Mouse (Mus musculus) neural tube, embryonic 12.5 days (tissue): Measurements from ENCODE around the gene Gmcl1. TPM values are rescaled to one million over a fixed set of nuclear protein-coding genes. Genes with fewer than 3 reads are reported as not detected.

Experiments used
- ATAC-seq: fragments of 200-750 bp; cut with Nextera tagmentation; 2 replicates; pipeline ENCODE4 v1.8.0; 2017; ENCODE audit warnings: low read depth, mild to moderate bottlenecking, moderate TSS enrichment, moderate library complexity; ENCODE audit not compliant: low FRiP score
- H3K27ac ChIP-seq: fragments of 300-500 bp; sonication (generic); 2 replicates; pipeline ENCODE4 v1.5.1; 2016
- H3K27me3 ChIP-seq: fragments of 300-500 bp; sonication (generic); replicated peaks from 2 replicates; pipeline ENCODE4 v1.6.1; 2016; ENCODE audit warnings: mild to moderate bottlenecking
- H3K36me3 ChIP-seq: fragments of 300-500 bp; sonication (generic); 2 replicates; pipeline ENCODE4 v1.6.1; 2016; ENCODE audit warnings: mild to moderate bottlenecking
- H3K4me1 ChIP-seq: fragments of 300-500 bp; sonication (generic); 2 replicates; pipeline ENCODE4 v1.6.1; 2016
- H3K4me2 ChIP-seq: fragments of 300-500 bp; sonication (generic); replicated peaks from 2 replicates; pipeline ENCODE4 v1.6.1; 2016; ENCODE audit warnings: mild to moderate bottlenecking
- H3K4me3 ChIP-seq: fragments of 300-500 bp; sonication (generic); 2 replicates; pipeline ENCODE4 v1.5.1; 2016
- H3K9ac ChIP-seq: fragments of 300-500 bp; sonication (generic); 2 replicates; pipeline ENCODE4 v1.6.1; 2016; ENCODE audit warnings: mild to moderate bottlenecking
- H3K9me3 ChIP-seq: fragments of 300-500 bp; sonication (generic); 2 replicates; pipeline ENCODE4 v1.6.1; 2016; ENCODE audit warnings: mild to moderate bottlenecking
- WGBS: fragments of 180-500 bp; shearing (Covaris S2); methylation state at CpG from one replicate; pipeline ENCODE4 v1.1.7; 2016; 5-methylcytosine and 5-hydroxymethylcytosine counted together
- polyA plus RNA-seq: library from polyadenylated mRNA; unstranded; fragments of >200 nt; fragmentation: Nextera tagmentation; extraction: Ambion mirVana; gene quantifications from 2 replicates; pipeline ENCODE4 v1.2.1, GENCODE M21; 2016

Gmcl1 gene
- polyA plus RNA-seq, 1 experiment from 2014 or later = 67.6 TPM

- Histone ChIP-seq H3K9ac (no peak overlapping the region), H3K4me2 (no peak overlapping the region), H3K9me3 (no peaks in the 10 kb centered on the region), H3K36me3 (peaks cover 40% of the 10 kb centered on the region), H3K4me3 (no peak overlapping the region), H3K27me3 (no peaks in the 10 kb centered on the region), H3K27ac (no peak overlapping the region), H3K4me1 (peaks cover 24% of the 10 kb centered on the region)
- no peak for ATAC-seq
- 11% methylated on average over 2 of the region's 2 CpGs for WGBS
Observed at GRCm38 (mm10) chr6:86670873-86671272, 62.3 kb downstream of the Gmcl1 start.

DNA sequence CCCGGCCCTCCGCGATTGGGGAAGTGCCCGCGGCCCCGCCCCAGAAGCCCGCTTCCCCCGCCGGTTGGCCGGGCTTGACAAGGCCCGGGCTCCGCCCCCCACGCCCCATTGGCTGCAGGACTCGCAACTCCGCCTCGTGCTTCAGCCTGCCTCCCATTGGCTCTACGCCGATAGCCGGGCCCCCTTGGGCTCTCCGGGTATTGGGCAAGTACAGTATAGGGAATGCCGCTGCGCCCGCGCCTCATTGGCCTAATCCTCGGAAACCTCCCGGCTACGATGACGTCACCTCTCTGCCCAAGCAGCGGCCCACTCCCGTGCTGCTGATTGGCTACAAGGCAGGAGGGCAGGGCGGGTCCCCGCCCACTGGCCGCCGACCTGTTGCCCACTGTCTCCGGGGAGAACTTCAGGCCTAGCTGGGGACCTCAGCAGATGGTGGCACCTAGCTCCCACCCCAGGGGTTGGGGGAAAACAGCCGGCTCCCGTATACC lies 63.9 kb downstream of the Gmcl1 start:
- H3K4me2 ChIP-seq = peak overlapping the region; percentile 94
- peak; percentile 100 for ATAC-seq
- no peaks in the 10 kb centered on the region for H3K27me3 ChIP-seq
- H3K4me3 ChIP-seq = peak overlapping the region; percentile 99
- 0 out of 2 replicates have a peak overlapping the region, but pooled peaks have one; percentile 29 for H3K9ac ChIP-seq
- H3K9me3 ChIP-seq = no peaks in the 10 kb centered on the region
- H3K36me3 ChIP-seq = peaks cover 25% of the 10 kb centered on the region
- peaks cover 24% of the 10 kb centered on the region for H3K4me1 ChIP-seq
- 1% methylated on average over 34 of the region's 37 CpGs for WGBS
- no peak overlapping the region for H3K27ac ChIP-seq

GRCm38 (mm10) chr6:86668580-86669239 lies 64.5 kb downstream of the Gmcl1 start, which contains the start of gene Mxd1:
TSS of gene Mxd1 (minus strand) at chr6:86669161.
- Histone ChIP-seq H3K4me3 (peak within 1 kb of the TSS; percentile 99), H3K9ac (peak within 1 kb of the TSS; percentile 86), H3K36me3 (peaks cover 25% of the 10 kb centered on the region), H3K4me2 (peak within 1 kb of the TSS; percentile 94), H3K9me3 (no peaks in the 10 kb centered on the region), H3K27ac (peak within 1 kb of the TSS; percentile 74; the same call in 1 of the 2 replicates), H3K27me3 (no peaks in the 10 kb centered on the region), H3K4me1 (peaks cover 24% of the 10 kb centered on the region)
- under 1% methylated on average over 72 of the region's 76 CpGs for WGBS
- ATAC-seq = peak; percentile 14; the same call in 1 of the 2 replicates

DNA sequence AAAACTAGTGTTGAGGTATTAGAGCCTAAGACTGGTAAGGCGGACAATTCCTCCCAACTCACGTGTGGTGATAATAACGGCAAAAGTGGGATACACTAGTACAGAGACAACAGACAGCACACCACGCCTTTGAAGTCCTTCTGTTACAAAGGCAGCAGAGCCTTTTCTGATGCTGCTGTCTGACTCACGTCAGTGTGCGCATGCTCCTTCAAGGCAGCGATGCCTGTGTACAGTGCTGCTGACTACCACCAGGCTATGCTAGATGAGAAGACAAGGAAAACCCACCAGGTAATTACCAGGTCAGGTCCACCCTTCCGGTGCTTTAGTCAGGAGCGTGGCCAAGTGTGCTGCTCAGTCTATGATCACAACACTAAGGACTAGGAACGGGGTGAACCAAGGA lies 66.1 kb downstream of the Gmcl1 start:
- H3K9ac ChIP-seq = no peak overlapping the region
- no peak overlapping the region for H3K27ac ChIP-seq
- 93% methylated on average over 10 of the region's 10 CpGs for WGBS
- no peak overlapping the region for H3K4me3 ChIP-seq
- H3K4me2 ChIP-seq = peak overlapping the region; percentile 94
- H3K4me1 ChIP-seq = peaks cover 24% of the 10 kb centered on the region
- no peaks in the 10 kb centered on the region for H3K9me3 ChIP-seq
- H3K36me3 ChIP-seq = peaks cover 20% of the 10 kb centered on the region
- H3K27me3 ChIP-seq = no peaks in the 10 kb centered on the region
- no peak for ATAC-seq

DNA sequence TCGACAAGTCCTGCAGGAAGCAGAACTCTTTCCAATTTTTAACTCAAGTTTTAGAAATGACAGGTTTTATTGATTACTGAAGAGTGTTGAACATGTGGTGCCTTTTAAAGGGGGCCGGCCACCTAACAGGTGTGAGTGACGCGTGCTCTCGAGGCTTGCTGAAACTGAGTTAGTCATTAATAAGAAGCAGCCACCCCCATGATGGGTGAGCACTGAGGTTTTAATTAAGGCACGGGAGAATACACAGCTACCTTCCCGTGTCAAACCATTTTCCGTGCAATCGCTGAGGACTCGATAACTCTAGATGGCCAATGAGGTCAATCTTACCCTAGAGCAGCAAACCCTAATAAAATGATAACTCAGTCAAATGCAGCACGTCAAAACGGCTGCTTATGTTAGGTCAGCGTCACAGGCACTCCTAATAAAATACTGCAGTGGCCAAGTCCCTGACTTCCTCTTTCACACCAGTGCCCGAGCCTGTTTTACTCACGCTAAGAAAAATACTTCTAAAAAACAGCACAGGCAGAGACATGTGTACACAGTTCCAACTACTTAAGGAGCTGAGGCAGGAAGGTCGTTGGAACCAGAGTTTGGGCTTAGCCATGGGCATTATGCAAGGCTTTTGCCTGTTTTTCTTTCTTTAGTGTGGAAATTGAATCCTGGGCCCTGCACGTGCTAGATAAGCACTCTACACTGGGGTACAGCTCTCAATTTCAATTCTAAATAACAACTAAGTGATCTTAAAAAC lies 67.4 kb downstream of the Gmcl1 start:
- Histone ChIP-seq H3K4me3 (no peak overlapping the region), H3K4me2 (no peak overlapping the region), H3K4me1 (peaks cover 24% of the 10 kb centered on the region), H3K36me3 (peaks cover 30% of the 10 kb centered on the region), H3K27me3 (no peaks in the 10 kb centered on the region), H3K9ac (no peak overlapping the region), H3K9me3 (no peaks in the 10 kb centered on the region), H3K27ac (no peak overlapping the region)
- no peak for ATAC-seq
- WGBS = 88% methylated on average over 17 of the region's 17 CpGs

DNA sequence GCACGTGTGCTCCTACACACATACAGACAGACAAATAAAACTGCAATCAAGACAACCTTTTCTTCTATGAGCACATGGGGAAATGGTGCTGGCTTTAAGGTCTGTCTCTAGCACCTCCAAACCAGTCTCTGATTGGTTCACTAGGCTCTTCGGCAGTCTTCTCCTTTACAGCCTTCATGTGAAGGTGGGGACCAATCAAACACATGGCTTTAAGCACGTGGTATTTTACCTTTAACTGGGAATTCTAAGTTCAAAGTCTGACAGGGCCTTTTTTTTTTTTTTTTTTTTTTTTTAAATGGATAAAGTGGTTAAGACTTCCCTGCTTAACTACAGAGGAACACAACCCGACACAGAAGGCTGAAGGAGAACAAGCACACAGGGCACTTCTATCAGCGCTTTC lies 68.1 kb downstream of the Gmcl1 start:
- H3K4me2 ChIP-seq = no peak overlapping the region
- no peaks in the 10 kb centered on the region for H3K9me3 ChIP-seq
- ATAC-seq = no peak
- no peak overlapping the region for H3K4me3 ChIP-seq
- H3K36me3 ChIP-seq = peaks cover 30% of the 10 kb centered on the region
- peaks cover 24% of the 10 kb centered on the region for H3K4me1 ChIP-seq
- H3K9ac ChIP-seq = no peak overlapping the region
- 85% methylated on average over 5 of the region's 5 CpGs for WGBS
- H3K27ac ChIP-seq = no peak overlapping the region
- H3K27me3 ChIP-seq = no peaks in the 10 kb centered on the region

GRCm38 (mm10) chr6:86660161-86660877 lies 72.9 kb downstream of the Gmcl1 start:
- Histone ChIP-seq H3K36me3 (peaks cover 46% of the 10 kb centered on the region), H3K4me2 (no peak overlapping the region), H3K27me3 (no peaks in the 10 kb centered on the region), H3K4me1 (no peaks in the 10 kb centered on the region), H3K4me3 (no peak overlapping the region), H3K9ac (no peak overlapping the region), H3K9me3 (no peaks in the 10 kb centered on the region), H3K27ac (no peak overlapping the region)
- no peak for ATAC-seq
- 79% methylated on average over 9 of the region's 9 CpGs for WGBS

DNA sequence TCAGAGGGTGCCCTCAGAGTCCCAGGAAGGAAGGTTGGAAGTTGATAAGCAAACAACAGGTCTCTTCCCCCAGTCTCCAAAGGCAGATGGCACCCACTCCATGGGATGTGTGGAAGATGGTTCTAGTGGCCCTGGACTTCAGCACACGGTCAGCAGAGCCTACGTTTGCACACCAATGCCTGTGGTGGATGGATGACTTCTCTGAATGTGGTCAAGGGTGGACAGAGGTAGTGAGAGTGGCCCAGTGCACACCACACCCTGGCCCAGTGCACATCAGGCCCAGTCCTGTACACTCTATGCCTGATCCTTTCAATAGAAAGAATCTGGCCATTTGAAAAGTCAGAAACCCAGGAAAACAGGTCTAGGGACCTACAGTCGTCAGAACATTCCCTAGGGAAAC lies 74.7 kb downstream of the Gmcl1 start:
- 89% methylated on average over 3 of the region's 3 CpGs for WGBS
- ATAC-seq = no peak
- no peak overlapping the region for H3K4me3 ChIP-seq
- H3K9me3 ChIP-seq = no peaks in the 10 kb centered on the region
- H3K27me3 ChIP-seq = no peaks in the 10 kb centered on the region
- H3K27ac ChIP-seq = no peak overlapping the region
- H3K9ac ChIP-seq = no peak overlapping the region
- peaks cover 47% of the 10 kb centered on the region for H3K36me3 ChIP-seq
- H3K4me2 ChIP-seq = no peak overlapping the region
- no peaks in the 10 kb centered on the region for H3K4me1 ChIP-seq

DNA sequence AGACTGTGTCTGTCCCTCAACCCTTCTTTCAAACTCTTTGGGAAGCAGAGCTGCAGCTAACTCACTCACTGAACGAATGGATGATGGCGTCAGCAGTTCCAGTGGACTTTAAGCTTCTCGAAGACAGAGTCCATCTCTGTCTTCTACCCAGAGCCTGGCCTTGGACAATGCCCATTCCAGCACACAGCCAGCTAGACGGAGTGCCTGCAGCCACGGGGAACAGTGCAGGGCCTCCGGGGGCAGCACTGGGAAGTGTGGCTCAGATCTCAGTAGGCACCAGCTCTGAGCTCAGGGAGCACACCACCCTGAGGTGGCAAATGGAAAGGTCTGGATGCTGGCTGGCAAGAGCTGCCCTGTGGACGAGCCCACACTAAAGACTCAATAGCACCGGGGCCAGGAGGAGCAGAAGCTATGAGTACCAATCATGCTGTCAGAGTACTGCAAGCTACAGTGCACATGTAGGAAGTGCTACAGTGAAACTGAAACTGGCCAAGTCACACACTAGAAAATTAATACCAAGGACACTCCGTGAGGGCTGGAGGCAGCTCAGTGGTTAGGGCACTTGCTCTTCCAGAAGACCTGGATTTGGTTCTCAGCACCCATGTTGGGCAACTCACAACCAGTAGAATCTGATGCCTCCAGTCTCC lies 78.8 kb downstream of the Gmcl1 start:
- Histone ChIP-seq H3K4me1 (no peaks in the 10 kb centered on the region), H3K9me3 (no peaks in the 10 kb centered on the region), H3K36me3 (peaks cover 60% of the 10 kb centered on the region), H3K4me3 (no peak overlapping the region), H3K4me2 (no peak overlapping the region), H3K9ac (no peak overlapping the region), H3K27ac (no peak overlapping the region), H3K27me3 (no peaks in the 10 kb centered on the region)
- WGBS = 80% methylated on average over 9 of the region's 9 CpGs
- no peak for ATAC-seq

DNA sequence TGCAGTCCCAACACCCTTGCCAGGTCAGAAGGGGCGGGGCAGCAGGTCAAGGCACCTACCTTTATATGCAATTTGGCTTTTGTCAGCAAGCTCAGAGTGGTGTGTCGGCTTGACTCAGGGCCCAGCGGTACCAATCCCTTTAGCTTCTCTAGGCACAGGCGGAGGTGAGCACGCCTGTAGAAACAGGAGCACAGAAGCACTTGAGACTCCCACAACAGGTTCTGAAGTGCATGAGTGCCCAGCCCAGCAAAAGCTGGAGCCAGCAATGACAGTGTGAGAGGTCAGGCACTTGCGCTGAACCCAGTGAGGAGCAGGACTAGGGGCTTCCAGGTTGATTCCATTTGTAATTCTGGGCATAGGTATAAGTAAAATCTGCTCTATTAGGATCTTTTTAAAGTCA lies 80.2 kb downstream of the Gmcl1 start:
- Histone ChIP-seq H3K27me3 (no peaks in the 10 kb centered on the region), H3K36me3 (peaks cover 64% of the 10 kb centered on the region), H3K4me3 (no peak overlapping the region), H3K27ac (no peak overlapping the region), H3K9me3 (no peaks in the 10 kb centered on the region), H3K4me2 (no peak overlapping the region), H3K4me1 (no peaks in the 10 kb centered on the region), H3K9ac (no peak overlapping the region)
- 91% methylated on average over 6 of the region's 6 CpGs for WGBS
- no peak for ATAC-seq

DNA sequence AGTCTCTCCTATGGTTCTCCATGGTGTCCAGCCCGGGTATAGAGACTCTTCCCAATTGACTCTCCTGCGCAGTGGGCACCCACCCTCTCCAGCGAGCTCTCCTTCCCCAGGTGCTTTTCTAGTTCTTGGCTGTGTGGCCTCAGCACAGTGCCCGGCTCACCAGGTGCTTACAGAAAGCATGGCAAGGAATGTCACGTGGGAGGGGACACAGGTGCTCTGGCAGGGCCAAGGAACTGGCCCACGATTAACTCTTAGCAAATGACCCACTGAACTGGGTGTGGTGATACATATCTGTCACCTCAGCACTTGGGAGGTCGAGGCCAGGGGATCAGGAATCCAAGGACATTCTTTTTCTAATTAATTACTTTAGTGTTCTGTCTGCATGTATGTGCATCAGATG lies 87.0 kb downstream of the Gmcl1 start:
- H3K4me3 ChIP-seq = no peak overlapping the region
- no peak overlapping the region for H3K9ac ChIP-seq
- H3K36me3 ChIP-seq = peaks cover 31% of the 10 kb centered on the region
- H3K4me2 ChIP-seq = no peak overlapping the region
- no peaks in the 10 kb centered on the region for H3K27me3 ChIP-seq
- H3K9me3 ChIP-seq = no peaks in the 10 kb centered on the region
- WGBS = 84% methylated on average over 7 of the region's 7 CpGs
- no peaks in the 10 kb centered on the region for H3K4me1 ChIP-seq
- no peak overlapping the region for H3K27ac ChIP-seq
- ATAC-seq = no peak

DNA sequence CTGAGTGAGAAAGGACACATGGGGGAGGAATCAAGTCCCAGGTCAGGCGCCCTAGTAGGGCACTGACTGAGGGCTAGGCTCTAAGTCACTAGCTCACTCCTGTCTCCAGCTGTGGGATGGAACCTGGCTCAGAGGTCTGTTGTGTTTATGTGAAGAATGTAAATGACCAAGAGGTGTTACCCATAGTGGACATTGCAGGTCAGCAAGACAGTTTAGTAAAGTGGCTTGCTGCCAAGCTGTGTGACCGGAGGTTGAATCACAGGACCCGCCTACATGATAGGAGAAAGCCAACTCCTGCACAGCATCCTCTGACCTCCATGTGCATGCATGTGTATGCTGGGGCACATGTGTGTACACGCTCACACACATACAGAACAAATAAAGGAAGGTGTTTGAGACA lies 87.6 kb downstream of the Gmcl1 start:
- no peak overlapping the region for H3K27ac ChIP-seq
- H3K9ac ChIP-seq = no peak overlapping the region
- WGBS = 86% methylated on average over 4 of the region's 4 CpGs
- no peaks in the 10 kb centered on the region for H3K27me3 ChIP-seq
- H3K36me3 ChIP-seq = peaks cover 25% of the 10 kb centered on the region
- no peak overlapping the region for H3K4me3 ChIP-seq
- H3K9me3 ChIP-seq = no peaks in the 10 kb centered on the region
- no peak overlapping the region for H3K4me2 ChIP-seq
- H3K4me1 ChIP-seq = no peaks in the 10 kb centered on the region
- ATAC-seq = no peak
